Mouse (Mus musculus) embryonic facial prominence, embryonic 10.5 days (tissue): ENCODE data around the gene Gm10197. TPM values are rescaled to one million over a fixed set of nuclear protein-coding genes. Genes with fewer than 3 reads are reported as not detected.

Source experiments
- polyA plus RNA-seq: library from polyadenylated mRNA; unstranded; fragments of >200 nt; fragmentation: Nextera tagmentation; extraction: Ambion mirVana; gene quantifications from 2 replicates; pipeline ENCODE4 v1.2.1, GENCODE M21; 2016

Gene Gm10197
- polyA plus RNA-seq, 1 experiment from 2014 or later: 2.0 TPM

Other genes starting within 250 kb of the Gm10197 start
- gene Add3, start 231.3 kb downstream of the Gm10197 start, polyA plus RNA-seq: 61.7 and 67.2 TPM in 2 replicates
- 29.2 and 33.0 TPM in 2 replicates for gene Mxi1, start 61.2 kb downstream of the Gm10197 start, polyA plus RNA-seq
- gene Smndc1, start 18.8 kb upstream of the Gm10197 start, polyA plus RNA-seq: 46.7 and 49.1 TPM in 2 replicates
- gene Dusp5, start 157.3 kb upstream of the Gm10197 start, polyA plus RNA-seq: 6.9 and 7.8 TPM in 2 replicates
- gene Nutf2-ps1, start 217.3 kb upstream of the Gm10197 start, polyA plus RNA-seq: 567 and 585 TPM in 2 replicates
- 73.1 and 79.1 TPM in 2 replicates for gene Smc3, start 228.6 kb upstream of the Gm10197 start, polyA plus RNA-seq